Mouse (Mus musculus) thymus, postnatal 10 days (tissue): ENCODE data around the gene Tcte1.

Source experiments
- DNase-seq, 2 experiments: peaks; one replicate each; pipeline ENCODE4 v3.0.0; 2021; ENCODE audit warnings: low spot score in 2 of 2

The Tcte1 gene

GRCm38 (mm10) chr17:45564531-45565084 is 41.4 kb downstream of the Tcte1 start:
- DNase-seq = no peak

- DNase-seq = no peak
These were observed 41.9 kb downstream of the Tcte1 start for GRCm38 (mm10) chr17:45565103-45565502.

- DNase-seq = no peak
These were observed 42.8 kb downstream of the Tcte1 start for GRCm38 (mm10) chr17:45566031-45566359.

GRCm38 (mm10) chr17:45566360-45567161 is 43.3 kb downstream of the Tcte1 start:
- no peak for DNase-seq

- no peak for DNase-seq
These were observed 43.9 kb downstream of the Tcte1 start for GRCm38 (mm10) chr17:45567162-45567601.

GRCm38 (mm10) chr17:45568990-45569389 is 45.8 kb downstream of the Tcte1 start:
- no peak for DNase-seq

- DNase-seq = no peak
These were observed 46.8 kb downstream of the Tcte1 start for GRCm38 (mm10) chr17:45569999-45570398.

- peak; percentile 68 to 71 for DNase-seq
These were observed 49.2 kb downstream of the Tcte1 start for GRCm38 (mm10) chr17:45572103-45573086.

- peak; percentile 100 for DNase-seq
These were observed 50.0 kb downstream of the Tcte1 start, which contains the start of gene Hsp90ab1 for GRCm38 (mm10) chr17:45573087-45573779. TSS of gene Hsp90ab1 (minus strand) at chr17:45573271.

- peak; percentile 98 for DNase-seq
These were observed 50.5 kb downstream of the Tcte1 start for GRCm38 (mm10) chr17:45573780-45574123.

- peak; percentile 62 to 76 for DNase-seq
These were observed 51.0 kb downstream of the Tcte1 start for GRCm38 (mm10) chr17:45574129-45574761.

- no peak for DNase-seq
These were observed 52.1 kb downstream of the Tcte1 start for GRCm38 (mm10) chr17:45575123-45575897.

GRCm38 (mm10) chr17:45578242-45578641 is 55.0 kb downstream of the Tcte1 start:
- no peak for DNase-seq

GRCm38 (mm10) chr17:45578843-45579242 is 55.6 kb downstream of the Tcte1 start:
- peak in 1 of 2 experiments; percentile 59 for DNase-seq

- DNase-seq = no peak
These were observed 56.3 kb downstream of the Tcte1 start for GRCm38 (mm10) chr17:45579554-45579953.

- no peak for DNase-seq
These were observed 57.8 kb downstream of the Tcte1 start for GRCm38 (mm10) chr17:45580958-45581477.

GRCm38 (mm10) chr17:45581567-45581983 is 58.3 kb downstream of the Tcte1 start:
- DNase-seq = peak; percentile 56 to 72

- DNase-seq = no peak
These were observed 59.0 kb downstream of the Tcte1 start for GRCm38 (mm10) chr17:45582188-45582587.

- DNase-seq = no peak
These were observed 59.6 kb downstream of the Tcte1 start for GRCm38 (mm10) chr17:45582715-45583355.
